10 mouse cellular contexts compared by ENCODE assay signal in genomic region chr2:145676544-145676925, GRCm38 (mm10). TPM values are rescaled to one million over a fixed set of nuclear protein-coding genes. Genes with fewer than 3 reads are reported as not detected.
DNase-seq lines count a peak whose midpoint lies in the region; ATAC-seq and TF ChIP-seq lines count a peak whose summit lies in the region.
"Had no signal": no experiment of that assay in that cellular context is flagged by ENCODE, and none has a peak within 500 bp of the region (broad histone marks: within the 10 kb centered on the region; RNA-seq: fewer than 3 reads in every experiment).

No protein-coding gene starts in this region.

- TF ChIP-seq POLR2A in liver, adult 2 months (IDR thresholded peaks at IDR 0.05; ENCODE audit: extremely low read depth, insufficient read depth, low read length) = no peak

- DNase-seq in forebrain, embryonic 10.5 days (ENCODE audit: extremely low spot score, low spot score) = no peak
- DNase-seq in liver, adult 2 months (ENCODE audit: extremely low read depth, low read depth, low spot score) = peak; percentile 88
- DNase-seq in liver = no peak
- no peak for DNase-seq in intestine, embryonic 14.5 days (ENCODE audit: low spot score)
- no peak for DNase-seq in thymus, postnatal 36 days
- DNase-seq in layer of hippocampus, adult 9-10 months (ENCODE audit: low spot score) = no peak
- DNase-seq: cerebellum, adult 11-12 months had no signal

- 72% methylated on average over 3 of the region's 3 CpGs for WGBS in forebrain, embryonic 15.5 days
- WGBS in forebrain, embryonic 10.5 days = 65% methylated on average over 3 of the region's 3 CpGs
- 15% methylated on average over 3 of the region's 3 CpGs for WGBS in liver, adult 2 months
- 36% methylated on average over 3 of the region's 3 CpGs for WGBS in intestine, embryonic 14.5 days
- 31% methylated on average over 3 of the region's 3 CpGs for WGBS in neural tube, embryonic 14.5 days

- no peak overlapping the region for H3K9ac ChIP-seq in forebrain, embryonic 15.5 days (replicated peaks)
- no peak overlapping the region for H3K9ac ChIP-seq in liver, adult 2 months (ENCODE audit: low read depth, low read length)
- no peak overlapping the region for H3K9ac ChIP-seq in intestine, embryonic 14.5 days (ENCODE audit: low read length)
- no peak overlapping the region for H3K9ac ChIP-seq in neural tube, embryonic 14.5 days (replicated peaks; ENCODE audit: low read depth, low read length)

- no peak overlapping the region for H3K4me3 ChIP-seq in forebrain, embryonic 15.5 days
- no peak overlapping the region for H3K4me3 ChIP-seq in forebrain, embryonic 10.5 days
- H3K4me3 ChIP-seq in liver, adult 2 months (ENCODE audit: insufficient read depth, low read depth, low read length) = peak overlapping the region; percentile 24; the same call in 1 of the 2 replicates
- no peak overlapping the region for H3K4me3 ChIP-seq in intestine, embryonic 14.5 days (ENCODE audit: low read depth, low read length)
- peak overlapping the region; percentile 52; the same call in 1 of the 2 replicates for H3K4me3 ChIP-seq in neural tube, embryonic 14.5 days (ENCODE audit: low read depth, low read length)

- 0 out of 2 replicates have a peak, but pooled peaks cover 10% of the 10 kb centered on the region for H3K79me2 ChIP-seq in liver, adult 2 months (ENCODE audit: control insufficient read depth, insufficient read depth, low read length)

- H3K4me1 ChIP-seq in forebrain, embryonic 15.5 days = peaks cover 15% of the 10 kb centered on the region
- H3K4me1 ChIP-seq in forebrain, embryonic 10.5 days = peaks cover 27% of the 10 kb centered on the region
- H3K4me1 ChIP-seq in liver, adult 2 months (ENCODE audit: control insufficient read depth, insufficient read depth, low read length) = peaks cover 17% of the 10 kb centered on the region
- peaks cover 26% of the 10 kb centered on the region for H3K4me1 ChIP-seq in intestine, embryonic 14.5 days (replicated peaks; ENCODE audit: control insufficient read depth, insufficient read depth, low read length)
- H3K4me1 ChIP-seq in neural tube, embryonic 14.5 days (ENCODE audit: control insufficient read depth, insufficient read depth, low read length) = no peaks in the 10 kb centered on the region

- H3K27ac ChIP-seq in forebrain, embryonic 15.5 days (replicated peaks) = no peak overlapping the region
- no peak overlapping the region for H3K27ac ChIP-seq in forebrain, embryonic 10.5 days
- H3K27ac ChIP-seq in liver, adult 2 months (replicated peaks; ENCODE audit: insufficient read depth, low read depth, low read length) = peak overlapping the region; percentile 87
- no peak overlapping the region for H3K27ac ChIP-seq in intestine, embryonic 14.5 days (ENCODE audit: low read depth)
- no peak overlapping the region for H3K27ac ChIP-seq in neural tube, embryonic 14.5 days (ENCODE audit: low read depth, low read length)

- no peak for ATAC-seq in forebrain, embryonic 15.5 days (replicated peaks)
- ATAC-seq in intestine, embryonic 14.5 days (replicated peaks; ENCODE audit: low FRiP score, low TSS enrichment, low read depth) = no peak
- no peak for ATAC-seq in neural tube, embryonic 14.5 days (ENCODE audit: low read depth)
- ATAC-seq: activated CD4-positive, CD25-positive, alpha-beta regulatory T cell, adult 4 months had no signal

- no peaks in the 10 kb centered on the region for H3K9me3 ChIP-seq in forebrain, embryonic 15.5 days
- H3K9me3 ChIP-seq in forebrain, embryonic 10.5 days = peaks cover 6% of the 10 kb centered on the region
- H3K9me3 ChIP-seq in intestine, embryonic 14.5 days (ENCODE audit: control insufficient read depth, low read length) = no peaks in the 10 kb centered on the region
- no peaks in the 10 kb centered on the region for H3K9me3 ChIP-seq in neural tube, embryonic 14.5 days (ENCODE audit: control insufficient read depth, low read length)

- H3K4me2 ChIP-seq in forebrain, embryonic 15.5 days (replicated peaks) = peak overlapping the region; percentile 74; the same call in 1 of the 2 replicates
- H3K4me2 ChIP-seq in intestine, embryonic 14.5 days (ENCODE audit: low read length) = peak overlapping the region; percentile 84
- H3K4me2 ChIP-seq in neural tube, embryonic 14.5 days (ENCODE audit: low read depth, low read length) = peak overlapping the region; percentile 77

- no peaks in the 10 kb centered on the region for H3K27me3 ChIP-seq in forebrain, embryonic 15.5 days
- H3K27me3 ChIP-seq in forebrain, embryonic 10.5 days (ENCODE audit: poor library complexity, severe bottlenecking) = peaks cover 26% of the 10 kb centered on the region
- H3K27me3 ChIP-seq in liver, adult 2 months (ENCODE audit: control insufficient read depth, insufficient read depth, low read length) = no peaks in the 10 kb centered on the region
- no peaks in the 10 kb centered on the region for H3K27me3 ChIP-seq in intestine, embryonic 14.5 days (replicated peaks; ENCODE audit: control insufficient read depth, insufficient read depth, low read length)
- no peaks in the 10 kb centered on the region for H3K27me3 ChIP-seq in neural tube, embryonic 14.5 days (ENCODE audit: control insufficient read depth, insufficient read depth, low read length)

- no peaks in the 10 kb centered on the region for H3K36me3 ChIP-seq in forebrain, embryonic 15.5 days
- H3K36me3 ChIP-seq in forebrain, embryonic 10.5 days (replicated peaks) = no peaks in the 10 kb centered on the region
- H3K36me3 ChIP-seq in liver, adult 2 months (ENCODE audit: control insufficient read depth, insufficient read depth, low read length) = no peaks in the 10 kb centered on the region
- H3K36me3 ChIP-seq in intestine, embryonic 14.5 days (ENCODE audit: control insufficient read depth, insufficient read depth, low read length) = no peaks in the 10 kb centered on the region
- H3K36me3 ChIP-seq in neural tube, embryonic 14.5 days (ENCODE audit: control insufficient read depth, insufficient read depth, low read length) = no peaks in the 10 kb centered on the region

- TF ChIP-seq CTCF in liver, adult 2 months (IDR thresholded peaks at IDR 0.05; ENCODE audit: low read depth, low read length) = no peak

RNA-seq across cellular contexts. Expression of gene Rin2, which starts 1.5 kb away (rescaled TPM):
- polyA plus RNA-seq in forebrain, embryonic 15.5 days (2015; fragmentation: Nextera tagmentation; extraction: Ambion mirVana) = 8.5 and 12.4 TPM in 2 replicates
- 10.1 and 11.0 TPM in 2 replicates for polyA plus RNA-seq in forebrain, embryonic 10.5 days (2016; fragmentation: Nextera tagmentation; extraction: Ambion mirVana)
- 10.9 and 12.0 TPM in 2 replicates for total RNA-seq in liver, adult 2 months (2014; rRNA removed)
- 3.3 and 3.4 TPM in 2 replicates for polyA plus RNA-seq in liver, adult 2 months (2012; rRNA removed)
- 25.0 and 31.1 TPM in 2 replicates for polyA plus RNA-seq in intestine, embryonic 14.5 days (2014; fragmentation: Nextera tagmentation; extraction: Ambion mirVana)
- polyA plus RNA-seq in neural tube, embryonic 14.5 days (2014; fragmentation: Nextera tagmentation; extraction: Ambion mirVana) = 11.4 and 18.4 TPM in 2 replicates

Comparison
In these comparisons a context has a peak if more than half of its experiments do, and no peak if none do; other contexts are left out.
1. H3K4me3 ChIP-seq: peak in liver, adult 2 months (single experiment) and neural tube, embryonic 14.5 days (single experiment); none in forebrain, embryonic 15.5 days (single experiment), forebrain, embryonic 10.5 days (single experiment) and intestine, embryonic 14.5 days (single experiment).
2. Peak in every context shown above with its lines, with median percentiles within 50 percentile points of each other: H3K4me2 ChIP-seq.